Mouse (Mus musculus): ENCODE results near the gene Tspyl2. TPM values are rescaled to one million over a fixed set of nuclear protein-coding genes. Genes with fewer than 3 reads are reported as not detected.

The Tspyl2 gene
- polyA plus RNA-seq, 1 experiment from 2014 or later = 3.4 TPM

- Histone ChIP-seq H3K4me3 (ENCODE audit: low read depth, low read length) (peak overlapping the region; percentile 54), H3K27me3 (ENCODE audit: insufficient read depth, low read length) (no peaks in the 10 kb centered on the region), H3K27ac (ENCODE audit: low read depth) (no peak overlapping the region), H3K36me3 (replicated peaks; ENCODE audit: insufficient read depth, low read length) (no peaks in the 10 kb centered on the region), H3K9ac (replicated peaks) (no peak overlapping the region), H3K9me3 (ENCODE audit: low read length) (no peaks in the 10 kb centered on the region), H3K4me2 (ENCODE audit: low read depth, low read length) (peak overlapping the region; percentile 75), H3K4me1 (ENCODE audit: insufficient read depth) (0 out of 2 replicates have a peak, but pooled peaks cover 2% of the 10 kb centered on the region)
- no peak for TF ChIP-seq EP300 (IDR thresholded peaks at IDR 0.05; ENCODE audit: low read depth)
- 16% methylated on average over 8 of the region's 8 CpGs for WGBS (ENCODE audit: insufficient replicate concordance)
- ATAC-seq (peak; percentile 14), DNase-seq (no peak)
Measured at GRCm38 (mm10) chrX:152327689-152328052, 14.6 kb downstream of the Tspyl2 start.

DNA sequence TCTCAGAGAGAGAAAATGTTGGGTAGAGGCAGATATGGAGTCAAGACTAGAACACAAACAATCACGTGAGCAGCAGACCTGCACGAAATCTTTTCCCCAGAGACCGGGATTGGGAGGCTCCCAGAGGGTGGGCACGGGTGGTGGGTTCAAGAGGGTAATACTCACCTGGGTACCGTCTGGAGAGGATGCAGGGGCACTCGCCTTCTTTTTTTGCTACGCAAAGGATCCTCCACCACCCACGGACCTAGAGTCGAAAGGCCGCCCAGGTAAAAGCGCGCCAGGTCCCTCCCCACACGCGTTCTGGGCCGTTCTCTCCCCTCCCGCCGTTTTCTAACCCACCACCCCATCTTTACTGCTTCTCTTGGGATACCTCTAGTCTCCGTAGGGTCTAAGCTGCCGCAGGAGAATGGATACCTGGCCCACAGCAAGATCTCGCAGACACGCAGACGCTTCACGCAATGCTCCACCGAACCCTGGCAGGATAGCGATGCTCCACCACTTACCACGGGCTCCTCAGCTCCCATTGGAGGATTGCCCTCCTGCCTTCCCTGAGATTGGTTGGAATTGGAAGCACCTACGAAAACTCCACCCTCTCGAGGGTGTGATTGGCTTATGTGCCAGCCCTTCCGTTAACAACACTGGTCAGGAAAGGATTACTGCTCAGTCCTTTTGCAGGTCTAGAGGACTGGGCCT, 15.1 kb downstream of the Tspyl2 start, which contains the start of gene Kantr:
Gene Kantr (minus strand): TSS at position 500 of the 693 bp plus-strand sequence.
- Histone ChIP-seq H3K4me3 (ENCODE audit: low read depth, low read length) (peak within 1 kb of the TSS; percentile 54), H3K27me3 (ENCODE audit: insufficient read depth, low read length) (no peaks in the 10 kb centered on the region), H3K36me3 (replicated peaks; ENCODE audit: insufficient read depth, low read length) (no peaks in the 10 kb centered on the region), H3K4me1 (ENCODE audit: insufficient read depth) (0 out of 2 replicates have a peak, but pooled peaks cover 2% of the 10 kb centered on the region), H3K27ac (ENCODE audit: low read depth) (peak within 1 kb of the TSS; percentile 59), H3K4me2 (ENCODE audit: low read depth, low read length) (peak within 1 kb of the TSS; percentile 75), H3K9me3 (ENCODE audit: low read length) (no peaks in the 10 kb centered on the region), H3K9ac (replicated peaks) (peak within 1 kb of the TSS; percentile 59)
- 17% methylated on average over 29 of the region's 29 CpGs for WGBS (ENCODE audit: insufficient replicate concordance)
- DNase-seq = peak; percentile 74
- ATAC-seq = peak; percentile 100
- TF ChIP-seq CTCF (IDR thresholded peaks at IDR 0.05; ENCODE audit: low read depth) = no peak
- no peak for TF ChIP-seq EP300 (IDR thresholded peaks at IDR 0.05; ENCODE audit: low read depth)

DNA sequence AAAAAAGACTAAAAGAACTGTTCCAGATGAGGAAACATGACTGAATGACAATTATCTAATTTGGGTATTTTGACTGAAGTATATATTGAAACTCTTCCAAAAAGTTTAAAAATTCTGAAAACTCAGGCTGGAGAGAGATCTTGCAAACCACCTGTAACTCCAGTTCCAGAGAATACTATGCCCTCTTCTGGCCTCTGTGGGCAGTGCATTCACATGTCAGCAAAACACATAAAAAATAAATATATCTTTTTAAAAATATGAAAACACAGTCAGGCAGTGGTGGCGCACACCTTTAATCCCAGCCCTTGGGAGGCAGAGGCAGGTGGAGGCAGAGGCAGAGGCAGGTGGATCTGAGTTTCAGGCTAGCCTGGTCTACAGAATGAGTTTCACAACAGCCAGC, 18.6 kb downstream of the Tspyl2 start:
- 77% methylated on average over 1 of the region's 1 CpGs for WGBS (ENCODE audit: insufficient replicate concordance)
- TF ChIP-seq CTCF (IDR thresholded peaks at IDR 0.05; ENCODE audit: low read depth) = peak; percentile 48
- TF ChIP-seq EP300 (IDR thresholded peaks at IDR 0.05; ENCODE audit: low read depth) = no peak

DNA sequence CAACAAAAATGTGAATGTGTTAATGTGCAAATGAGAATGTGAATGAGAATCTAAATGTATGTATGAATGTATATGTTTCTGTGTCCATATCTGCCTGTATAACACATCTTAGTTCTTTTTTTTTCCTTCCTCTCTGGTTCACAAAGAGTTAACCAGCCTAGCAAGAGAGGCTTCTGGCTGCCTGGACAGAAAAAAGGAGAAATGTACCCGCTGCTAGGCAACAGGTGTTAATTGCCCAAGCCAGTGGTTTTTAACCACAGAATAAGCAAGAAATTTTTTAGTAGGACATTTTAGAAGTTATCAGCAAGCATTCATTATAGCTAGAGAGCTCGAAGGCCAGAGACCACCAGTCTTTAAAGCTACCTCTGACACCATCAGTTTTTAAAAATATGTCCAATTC, 19.4 kb downstream of the Tspyl2 start:
- TF ChIP-seq EP300 (IDR thresholded peaks at IDR 0.05; ENCODE audit: low read depth) (no peak), CTCF (IDR thresholded peaks at IDR 0.05; ENCODE audit: low read depth) (no peak)
- H3K9ac ChIP-seq (replicated peaks) = no peak overlapping the region
- H3K4me2 ChIP-seq (ENCODE audit: low read depth, low read length) = no peak overlapping the region
- H3K27me3 ChIP-seq (ENCODE audit: insufficient read depth, low read length) = no peaks in the 10 kb centered on the region
- no peak for DNase-seq
- H3K4me3 ChIP-seq (ENCODE audit: low read depth, low read length) = no peak overlapping the region
- no peak for ATAC-seq
- 0 out of 2 replicates have a peak, but pooled peaks cover 2% of the 10 kb centered on the region for H3K4me1 ChIP-seq (ENCODE audit: insufficient read depth)
- no peak overlapping the region for H3K27ac ChIP-seq (ENCODE audit: low read depth)
- WGBS (ENCODE audit: insufficient replicate concordance) = 23% methylated on average over 2 of the region's 2 CpGs
- H3K36me3 ChIP-seq (replicated peaks; ENCODE audit: insufficient read depth, low read length) = no peaks in the 10 kb centered on the region
- no peaks in the 10 kb centered on the region for H3K9me3 ChIP-seq (ENCODE audit: low read length)

More for the DNA sequence above, 18.6 kb downstream of the Tspyl2 start:
- Histone ChIP-seq H3K27me3 (ENCODE audit: insufficient read depth, low read length) (no peaks in the 10 kb centered on the region), H3K4me2 (ENCODE audit: low read depth, low read length) (no peak overlapping the region), H3K4me1 (ENCODE audit: insufficient read depth) (0 out of 2 replicates have a peak, but pooled peaks cover 2% of the 10 kb centered on the region), H3K9me3 (ENCODE audit: low read length) (no peaks in the 10 kb centered on the region), H3K27ac (ENCODE audit: low read depth) (no peak overlapping the region), H3K36me3 (replicated peaks; ENCODE audit: insufficient read depth, low read length) (no peaks in the 10 kb centered on the region), H3K4me3 (ENCODE audit: low read depth, low read length) (no peak overlapping the region), H3K9ac (replicated peaks) (no peak overlapping the region)
- peak; percentile 29 for DNase-seq
- no peak for ATAC-seq

DNA sequence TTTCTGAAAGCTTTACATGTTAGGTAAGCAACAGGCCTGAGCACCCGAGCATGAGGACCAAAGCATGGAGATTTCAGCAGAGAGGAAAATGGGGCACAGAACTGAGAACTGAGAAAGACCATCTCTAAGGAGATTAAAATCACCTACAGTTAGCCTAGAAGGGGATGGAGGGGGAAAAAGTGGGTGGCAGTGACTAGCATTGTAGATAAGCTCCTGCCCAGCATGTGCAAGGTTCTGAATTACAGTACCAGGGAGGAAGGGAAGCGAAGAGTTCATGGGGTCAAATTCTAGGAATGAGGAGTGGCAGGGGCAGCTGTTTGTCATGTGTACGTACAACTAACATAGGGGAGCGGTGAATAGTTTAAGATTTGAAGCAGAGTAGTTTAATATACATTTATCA, 21.7 kb downstream of the Tspyl2 start:
- WGBS (ENCODE audit: insufficient replicate concordance) = 63% methylated on average over 4 of the region's 4 CpGs
- H3K4me1 ChIP-seq (ENCODE audit: insufficient read depth) = no peaks in the 10 kb centered on the region

GRCm38 (mm10) chrX:152307942-152308341, 34.3 kb downstream of the Tspyl2 start:
- Histone ChIP-seq H3K9ac (replicated peaks) (no peak overlapping the region), H3K36me3 (replicated peaks; ENCODE audit: insufficient read depth, low read length) (no peaks in the 10 kb centered on the region), H3K27ac (ENCODE audit: low read depth) (peak overlapping the region; percentile 26; the same call in 1 of the 2 replicates), H3K4me2 (ENCODE audit: low read depth, low read length) (no peak overlapping the region), H3K27me3 (ENCODE audit: insufficient read depth, low read length) (no peaks in the 10 kb centered on the region), H3K9me3 (ENCODE audit: low read length) (no peaks in the 10 kb centered on the region), H3K4me1 (ENCODE audit: insufficient read depth) (0 out of 2 replicates have a peak, but pooled peaks cover 2% of the 10 kb centered on the region), H3K4me3 (ENCODE audit: low read depth, low read length) (no peak overlapping the region)
- ATAC-seq = peak; percentile 75
- DNase-seq = peak; percentile 61
- peak; percentile 77 for TF ChIP-seq CTCF (IDR thresholded peaks at IDR 0.05; ENCODE audit: low read depth)
- TF ChIP-seq EP300 (IDR thresholded peaks at IDR 0.05; ENCODE audit: low read depth) = no peak
- 41% methylated on average over 2 of the region's 2 CpGs for WGBS (ENCODE audit: insufficient replicate concordance)

More for the DNA sequence above, 21.7 kb downstream of the Tspyl2 start:
- DNase-seq = no peak
- no peaks in the 10 kb centered on the region for H3K36me3 ChIP-seq (replicated peaks; ENCODE audit: insufficient read depth, low read length)
- H3K9ac ChIP-seq (replicated peaks) = no peak overlapping the region
- no peak overlapping the region for H3K4me2 ChIP-seq (ENCODE audit: low read depth, low read length)
- H3K27ac ChIP-seq (ENCODE audit: low read depth) = no peak overlapping the region
- H3K9me3 ChIP-seq (ENCODE audit: low read length) = no peaks in the 10 kb centered on the region
- H3K27me3 ChIP-seq (ENCODE audit: insufficient read depth, low read length) = no peaks in the 10 kb centered on the region
- no peak for ATAC-seq
- H3K4me3 ChIP-seq (ENCODE audit: low read depth, low read length) = no peak overlapping the region
- TF ChIP-seq EP300 (IDR thresholded peaks at IDR 0.05; ENCODE audit: low read depth) = no peak
- TF ChIP-seq CTCF (IDR thresholded peaks at IDR 0.05; ENCODE audit: low read depth) = no peak

Measured in liver, postnatal 0 days (tissue).